ENCODE assay signal across 13 mouse cellular contexts in the genomic region with DNA sequence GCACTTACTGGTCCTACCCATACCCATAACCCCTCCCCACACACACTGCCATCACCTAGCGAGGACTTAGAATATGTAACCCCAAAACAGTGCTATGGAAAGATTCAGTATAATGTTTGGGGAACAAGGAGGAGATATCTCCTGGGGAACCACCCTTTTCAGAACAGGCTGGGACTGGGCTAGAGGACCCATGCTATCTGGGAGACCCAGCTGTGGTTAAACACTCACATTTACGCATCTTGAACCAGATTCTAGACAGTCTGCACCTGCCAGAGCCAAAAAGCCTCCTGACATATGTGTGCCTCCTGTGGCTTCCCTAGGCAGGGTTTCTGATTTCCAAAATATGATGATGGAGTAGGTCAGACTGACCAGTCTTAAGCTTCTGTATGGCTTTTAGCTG.
DNase-seq lines count a peak whose midpoint lies in the region; ATAC-seq and TF ChIP-seq lines count a peak whose summit lies in the region.
"Had no signal": no experiment of that assay in that cellular context is flagged by ENCODE, and none has a peak within 500 bp of the region (broad histone marks: within the 10 kb centered on the region; RNA-seq: fewer than 3 reads in every experiment).

No protein-coding gene starts in this region.

- no peak overlapping the region for H3K9ac ChIP-seq in hindbrain, embryonic 16.5 days (ENCODE audit: low read depth, low read length)
- 0 out of 2 replicates have a peak overlapping the region, but pooled peaks have one; percentile 3 for H3K9ac ChIP-seq in liver, embryonic 15.5 days

- intact Hi-C loops in gastrocnemius, adult 2 months (cut with DNase I): no loop called here

- no peak overlapping the region; the same call in 1 of the 2 replicates for H3K4me3 ChIP-seq in gastrocnemius, adult 2 months
- no peak overlapping the region for H3K4me3 ChIP-seq in hindbrain, embryonic 10.5 days
- H3K4me3 ChIP-seq in hindbrain, embryonic 16.5 days (ENCODE audit: low read length): no peak overlapping the region
- no peak overlapping the region for H3K4me3 ChIP-seq in liver, embryonic 15.5 days (replicated peaks)
- H3K4me3 ChIP-seq: forebrain, embryonic 10.5 days had no signal

- peak overlapping the region; percentile 94 for H3K27ac ChIP-seq in gastrocnemius, adult 2 months
- peak overlapping the region; percentile 18; the same call in 1 of the 2 replicates for H3K27ac ChIP-seq in hindbrain, embryonic 10.5 days
- H3K27ac ChIP-seq in hindbrain, embryonic 16.5 days (ENCODE audit: low read depth, low read length): no peak overlapping the region
- 0 out of 2 replicates have a peak overlapping the region, but pooled peaks have one; percentile 1 for H3K27ac ChIP-seq in liver, embryonic 15.5 days (replicated peaks)
- H3K27ac ChIP-seq: forebrain, embryonic 10.5 days; stomach, postnatal 0 days had no signal

- H3K4me1 ChIP-seq in hindbrain, embryonic 10.5 days (replicated peaks): peaks cover 69% of the 10 kb centered on the region
- H3K4me1 ChIP-seq in hindbrain, embryonic 16.5 days (ENCODE audit: control insufficient read depth, insufficient read depth, low read depth, low read length): peaks cover 53% of the 10 kb centered on the region
- peaks cover 63% of the 10 kb centered on the region for H3K4me1 ChIP-seq in liver, embryonic 15.5 days (replicated peaks)

- H3K36me3 ChIP-seq in hindbrain, embryonic 10.5 days: no peaks in the 10 kb centered on the region
- H3K36me3 ChIP-seq in hindbrain, embryonic 16.5 days (ENCODE audit: control insufficient read depth, insufficient read depth, low read length): no peaks in the 10 kb centered on the region
- H3K36me3 ChIP-seq in liver, embryonic 15.5 days (replicated peaks): no peaks in the 10 kb centered on the region
- H3K36me3 ChIP-seq: forebrain, embryonic 10.5 days had no signal

- no peak for ATAC-seq in hindbrain, embryonic 16.5 days
- 0 out of 2 replicates have a peak, but pooled peaks have one; percentile 7 for ATAC-seq in erythroblast, adult 5-6 weeks (replicated peaks; ENCODE audit: low FRiP score, poor library complexity, severe bottlenecking)
- peak; percentile 42 for ATAC-seq in liver, embryonic 15.5 days (ENCODE audit: insufficient read depth)

- no peaks in the 10 kb centered on the region for H3K9me3 ChIP-seq in hindbrain, embryonic 10.5 days
- H3K9me3 ChIP-seq in hindbrain, embryonic 16.5 days (ENCODE audit: control insufficient read depth, low read length): no peaks in the 10 kb centered on the region
- H3K9me3 ChIP-seq in liver, embryonic 15.5 days (replicated peaks): no peaks in the 10 kb centered on the region
- H3K9me3 ChIP-seq: forebrain, embryonic 10.5 days had no signal

- no peak for DNase-seq in gastrocnemius, adult 2 months
- DNase-seq in gastrocnemius, adult 18-20 months (ENCODE audit: low spot score): no peak
- DNase-seq in hindbrain, embryonic 10.5 days (ENCODE audit: low spot score): no peak
- no peak for DNase-seq in cerebellum, postnatal 4 days (ENCODE audit: low spot score in 2 of 2)
- DNase-seq in urinary bladder, postnatal 10 days (ENCODE audit: low spot score): no peak
- DNase-seq: cerebellum, adult 8-10 months; kidney, adult 2 months; thymus, postnatal 36 days had no signal

- WGBS in hindbrain, embryonic 10.5 days: 92% methylated on average over 2 of the region's 2 CpGs
- WGBS in hindbrain, embryonic 16.5 days: 82% methylated on average over 2 of the region's 2 CpGs
- WGBS in liver, embryonic 15.5 days (ENCODE audit: insufficient replicate concordance): 36% methylated on average over 2 of the region's 2 CpGs

- no peaks in the 10 kb centered on the region for H3K27me3 ChIP-seq in hindbrain, embryonic 10.5 days (ENCODE audit: insufficient read depth, poor library complexity, severe bottlenecking)
- no peaks in the 10 kb centered on the region for H3K27me3 ChIP-seq in hindbrain, embryonic 16.5 days (replicated peaks; ENCODE audit: control insufficient read depth, insufficient read depth, low read length)
- no peaks in the 10 kb centered on the region for H3K27me3 ChIP-seq in liver, embryonic 15.5 days

- TF ChIP-seq CTCF in gastrocnemius, adult 2 months (IDR thresholded peaks at IDR 0.05): no peak

- no peak overlapping the region for H3K4me2 ChIP-seq in hindbrain, embryonic 16.5 days (ENCODE audit: low read length)
- H3K4me2 ChIP-seq in liver, embryonic 15.5 days: no peak overlapping the region
